Mouse (Mus musculus) left cerebral cortex, postnatal 14 days (tissue): ENCODE results near the gene Gm3029. TPM values are rescaled to one million over a fixed set of nuclear protein-coding genes. Genes with fewer than 3 reads are reported as not detected.
"Not testable (repeated sequence)": the region's sequence is repeated elsewhere in the genome, so short reads cannot be mapped to it uniquely, and the experiment has no call there.

Experiments
- DNase-seq, 2 experiments: peaks; one replicate each; pipeline ENCODE4 v3.0.0; 2021 to 2022; ENCODE audit warnings: low spot score in 2 of 2, mixed read lengths in 1 of 2
- intact Hi-C: fragments of 180-260 bp; cut with DNase I; formaldehyde crosslinking; loops from one replicate; pipeline ENCODE4 v1.15.1; 2025
- long read RNA-seq, 2 experiments: library from polyadenylated mRNA; stranded (forward); transcript quantifications; one replicate each; pipeline ENCODE4 v2.0.0; 2021
- total RNA-seq, 2 experiments: library from RNA; stranded (reverse); gene quantifications; 2 replicates each; pipeline ENCODE4 v1.2.3; 2021

Gm3029 gene
- total RNA-seq: not detected
- long read RNA-seq, experiment 1: 0 reads
- long read RNA-seq, experiment 2: 0 reads

GRCm38 (mm10) chr14:3931456-3931855, at the start of gene Gm3029:
TSS of gene Gm3029 (plus strand) at chr14:3931756.
- DNase-seq, intact Hi-C loops: not testable (repeated sequence)

- DNase-seq, intact Hi-C loops: not testable (repeated sequence)
Measured at GRCm38 (mm10) chr14:3883872-3884271, 47.7 kb upstream of the Gm3029 start, which contains the start of gene Gm2916. TSS of gene Gm2916 (plus strand) at chr14:3884172.

- intact Hi-C loops, DNase-seq: not testable (repeated sequence)
Measured at GRCm38 (mm10) chr14:3963247-3963646, 31.7 kb downstream of the Gm3029 start, which contains the start of gene Gm3095. TSS of gene Gm3095 (plus strand) at chr14:3963547.

Other genes with a start within 250 kb of the Gm3029 start
- gene Gm3043, start 243.0 kb upstream of the Gm3029 start, total RNA-seq: not detected
- gene Gm3002, start 121.7 kb upstream of the Gm3029 start, total RNA-seq: 1 to 10 TPM in 1 of 2 experiments, under 1 TPM in 1; 0.48 to 1.5 TPM
- gene Gm3033, start 85.5 kb upstream of the Gm3029 start, total RNA-seq: under 1 TPM in 1 of 2 experiments, not detected in 1; 0.51 TPM
- gene Gm2916, start 47.6 kb upstream of the Gm3029 start, total RNA-seq: not detected
- gene Gm3095, start 31.8 kb downstream of the Gm3029 start, total RNA-seq: under 1 TPM in 1 of 2 experiments, not detected in 1; 0.42 TPM
- gene Gm3099, start 66.6 kb downstream of the Gm3029 start, total RNA-seq: not detected
- gene Gm5796, start 92.2 kb downstream of the Gm3029 start, total RNA-seq: 1 to 10 TPM; 2.7 to 5.5 TPM
- gene Gm3115, start 152.4 kb downstream of the Gm3029 start, total RNA-seq: under 1 TPM in 1 of 2 experiments, not detected in 1; 0.31 TPM
- 1 to 10 TPM; 1.2 to 2.4 TPM for gene Gm8108, start 178.8 kb downstream of the Gm3029 start, total RNA-seq
- not detected for gene Gm3127, start 233.3 kb downstream of the Gm3029 start, total RNA-seq